Comparison of ENCODE assay signal across 10 mouse cellular contexts in the genomic region with DNA sequence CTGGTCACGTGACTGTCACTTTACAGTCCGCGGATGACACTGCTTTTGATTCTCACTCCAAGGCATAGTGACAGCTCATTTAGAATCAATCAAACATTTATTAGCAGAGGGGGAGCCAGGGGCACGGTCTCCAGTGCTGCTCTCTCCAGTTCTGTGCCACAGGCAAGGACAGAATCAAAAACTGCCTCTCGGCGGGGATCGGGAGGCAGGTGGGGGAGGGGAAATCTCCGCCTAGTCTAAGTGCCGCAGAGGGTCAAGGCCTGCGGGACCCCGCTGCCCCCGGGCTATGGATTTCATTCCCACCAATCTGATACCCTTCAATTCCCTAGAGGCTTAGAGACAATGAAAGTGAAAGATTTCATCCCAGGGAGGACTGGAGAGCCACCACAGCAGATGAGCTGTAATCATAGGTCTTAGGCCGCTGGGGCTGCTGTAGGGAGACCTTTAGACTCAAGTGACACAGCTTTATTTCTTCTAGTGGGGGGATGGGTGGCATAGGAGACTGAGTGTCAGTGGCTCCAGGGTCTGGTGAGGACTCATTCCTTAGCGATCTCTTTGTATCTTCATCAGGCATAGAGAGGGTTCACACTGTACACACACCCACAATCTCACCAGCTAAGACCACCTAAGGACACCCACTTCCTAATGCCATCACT. TPM values are rescaled to one million over a fixed set of nuclear protein-coding genes. Genes with fewer than 3 reads are reported as not detected.
DNase-seq lines count a peak whose midpoint lies in the region; ATAC-seq lines count a peak whose summit lies in the region.
"Had no signal": no experiment of that assay in that cellular context is flagged by ENCODE, and none has a peak within 500 bp of the region (broad histone marks: within the 10 kb centered on the region; RNA-seq: fewer than 3 reads in every experiment).

No protein-coding gene starts in this region.

- WGBS in embryonic facial prominence, embryonic 10.5 days, result 2% methylated on average over 14 of the region's 14 CpGs
- 2% methylated on average over 14 of the region's 14 CpGs for WGBS in midbrain, embryonic 12.5 days

- peak overlapping the region; percentile 77 for H3K27ac ChIP-seq in embryonic facial prominence, embryonic 10.5 days (replicated peaks)
- H3K27ac ChIP-seq in midbrain, embryonic 12.5 days (replicated peaks), result peak overlapping the region; percentile 91

- H3K4me1 ChIP-seq in embryonic facial prominence, embryonic 10.5 days, result peaks cover 42% of the 10 kb centered on the region
- peaks cover 39% of the 10 kb centered on the region for H3K4me1 ChIP-seq in midbrain, embryonic 12.5 days

- intact Hi-C loops in heart, postnatal 14 days (cut with DNase I), result no loop called here
- intact Hi-C loops in left cerebral cortex, postnatal 4 days (cut with DNase I), result loop anchor here (5.0 kb wide), 2 partner anchors 49 to 114 kb away; a partner anchor contains a TSS

- peak; percentile 53 to 66 for DNase-seq in heart, adult 18-20 months
- DNase-seq in heart, adult 9 months (ENCODE audit: low spot score in 2 of 2), result no peak
- DNase-seq in adrenal gland, adult 8-10 months, result peak; percentile 15
- DNase-seq in embryonic facial prominence, embryonic 10.5 days (ENCODE audit: low spot score), result peak; percentile 79
- DNase-seq in heart, postnatal 14 days, result peak; percentile 36
- DNase-seq in left cerebral cortex, postnatal 4 days, result peak; percentile 64

- H3K9me3 ChIP-seq in embryonic facial prominence, embryonic 10.5 days, result no peaks in the 10 kb centered on the region
- no peaks in the 10 kb centered on the region for H3K9me3 ChIP-seq in midbrain, embryonic 12.5 days

- ATAC-seq in midbrain, embryonic 12.5 days (ENCODE audit: low FRiP score, low read depth), result peak; percentile 94
- ATAC-seq in megakaryocyte-erythroid progenitor cell, adult 5-6 weeks (replicated peaks; ENCODE audit: low FRiP score, low TSS enrichment, poor library complexity, severe bottlenecking), result no peak; the same call in 1 of the 2 replicates

- peak overlapping the region; percentile 50 for H3K4me2 ChIP-seq in midbrain, embryonic 12.5 days (replicated peaks)

- peak overlapping the region; percentile 44 for H3K9ac ChIP-seq in midbrain, embryonic 12.5 days (replicated peaks)

- H3K27me3 ChIP-seq in embryonic facial prominence, embryonic 10.5 days (replicated peaks; ENCODE audit: low read depth, poor library complexity, severe bottlenecking), result peaks cover 23% of the 10 kb centered on the region
- peaks cover 11% of the 10 kb centered on the region; the same call in 1 of the 2 replicates for H3K27me3 ChIP-seq in midbrain, embryonic 12.5 days

- peak overlapping the region; percentile 55 for H3K4me3 ChIP-seq in embryonic facial prominence, embryonic 10.5 days
- H3K4me3 ChIP-seq in midbrain, embryonic 12.5 days, result peak overlapping the region; percentile 32

- H3K36me3 ChIP-seq in embryonic facial prominence, embryonic 10.5 days (replicated peaks), result no peaks in the 10 kb centered on the region
- H3K36me3 ChIP-seq in midbrain, embryonic 12.5 days, result no peaks in the 10 kb centered on the region

RNA-seq across cellular contexts. Expression of a gene that starts 31.9 kb away (rescaled TPM):
- total RNA-seq in heart, adult 18-20 months (2021), result not detected
- total RNA-seq in adrenal gland, adult 8-10 months (2022), result not detected
- not detected in 2 replicates for polyA plus RNA-seq in embryonic facial prominence, embryonic 10.5 days (2016; fragmentation: Nextera tagmentation; extraction: Ambion mirVana)
- total RNA-seq in heart, postnatal 14 days (2021), result not detected
- total RNA-seq in left cerebral cortex, postnatal 4 days (2021), result not detected
- not detected in 2 replicates for polyA plus RNA-seq in midbrain, embryonic 12.5 days (2016; fragmentation: Nextera tagmentation; extraction: Ambion mirVana)
- not detected in 2 replicates for total RNA-seq in megakaryocyte-erythroid progenitor cell, adult 5-6 weeks (2014; fragmentation: Nextera tagmentation)
- total RNA-seq in megakaryocyte-erythroid progenitor cell, adult 5-6 weeks (2017), result not detected in 2 replicates
- total RNA-seq: gastrocnemius, postnatal 36 days had no signal
- polyA plus RNA-seq: C2C12 had no signal

RNA-seq across cellular contexts. Expression of a gene that starts 47.2 kb away (rescaled TPM):
- 1 to 10 TPM; 4.8 to 5.3 TPM for total RNA-seq in heart, adult 18-20 months (2021)
- 10 to 100 TPM in 1 of 4 experiments, 1 to 10 TPM in 3; 3.5 to 10.5 (median 5.9) TPM for total RNA-seq in adrenal gland, adult 8-10 months (2022)
- 35.5 and 45.6 TPM in 2 replicates for polyA plus RNA-seq in embryonic facial prominence, embryonic 10.5 days (2016; fragmentation: Nextera tagmentation; extraction: Ambion mirVana)
- 1 to 10 TPM; 4.2 to 6.0 TPM for total RNA-seq in heart, postnatal 14 days (2021)
- total RNA-seq in left cerebral cortex, postnatal 4 days (2021), result 100 to 1,000 TPM; 116 to 135 TPM
- polyA plus RNA-seq in midbrain, embryonic 12.5 days (2016; fragmentation: Nextera tagmentation; extraction: Ambion mirVana), result 40.8 and 47.4 TPM in 2 replicates
- not detected in 2 replicates for total RNA-seq in megakaryocyte-erythroid progenitor cell, adult 5-6 weeks (2014; fragmentation: Nextera tagmentation)
- 0.19 and 0.27 TPM in 2 replicates for total RNA-seq in megakaryocyte-erythroid progenitor cell, adult 5-6 weeks (2017)

Comparison
In these comparisons a context has a peak if more than half of its experiments do, and no peak if none do; other contexts are left out.
1. DNase-seq: peak in heart, adult 18-20 months (2 of 2), adrenal gland, adult 8-10 months (single experiment), embryonic facial prominence, embryonic 10.5 days (single experiment), heart, postnatal 14 days (2 of 2) and left cerebral cortex, postnatal 4 days (single experiment); none in heart, adult 9 months (0 of 2).
2. RNA of a gene that starts 47.2 kb away (total RNA-seq): 116 to 135 TPM in left cerebral cortex, postnatal 4 days; 3.5 to 10.5 TPM in adrenal gland, adult 8-10 months, 4.2 to 6.0 TPM in heart, postnatal 14 days, 4.8 to 5.3 TPM in heart, adult 18-20 months and 0.19 to 0.27 TPM in megakaryocyte-erythroid progenitor cell, adult 5-6 weeks; every median in the first group is over 10 times any median in the second.